Mouse (Mus musculus): Measurements from ENCODE around the gene Hspa12b. TPM values are rescaled to one million over a fixed set of nuclear protein-coding genes. Genes with fewer than 3 reads are reported as not detected.
A peak's percentile ranks its signal among the peaks of the same experiment; 100 is the strongest.

The Hspa12b gene
- polyA plus RNA-seq, 1 experiment from 2014 or later = 3.3 TPM

DNA sequence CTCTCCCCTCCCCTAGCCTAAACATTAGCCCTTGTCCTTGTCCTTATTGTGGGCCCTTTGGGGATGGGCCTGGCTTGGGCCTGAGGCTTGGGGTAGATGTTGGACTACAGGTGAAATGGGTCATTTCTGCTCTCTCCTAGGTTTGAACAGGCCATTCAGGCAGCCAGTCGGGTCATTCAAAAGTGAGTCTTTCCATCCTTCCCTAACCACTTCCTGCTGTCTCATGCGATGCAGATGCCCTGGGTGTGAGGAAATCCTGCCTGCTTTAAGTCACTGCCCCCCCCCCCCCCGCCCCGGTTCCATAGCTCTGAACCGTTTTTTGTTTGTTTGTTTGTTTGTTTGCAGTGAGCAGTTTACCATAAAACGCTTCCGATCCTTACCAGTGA, 63.9 kb downstream of the Hspa12b start:
- Histone ChIP-seq H3K4me2 (peak overlapping the region; percentile 85; the same call in 1 of the 2 replicates), H3K36me3 (ENCODE audit: control insufficient read depth, insufficient read depth, low read length) (peaks cover 16% of the 10 kb centered on the region), H3K9me3 (ENCODE audit: control insufficient read depth, low read length) (no peaks in the 10 kb centered on the region), H3K4me1 (ENCODE audit: control insufficient read depth, insufficient read depth, low read length) (peaks cover 43% of the 10 kb centered on the region), H3K27ac (ENCODE audit: low read depth, low read length) (peak overlapping the region; percentile 93), H3K27me3 (ENCODE audit: control insufficient read depth, insufficient read depth, low read length) (no peaks in the 10 kb centered on the region; the same call in 1 of the 2 replicates), H3K4me3 (ENCODE audit: low read depth, low read length) (no peak overlapping the region), H3K9ac (ENCODE audit: low read length) (peak overlapping the region; percentile 41)
- DNase-seq (ENCODE audit: low spot score, missing footprints) = no peak
- WGBS = 58% methylated on average over 7 of the region's 7 CpGs
- no peak for ATAC-seq (ENCODE audit: low FRiP score)

Other genes starting within 250 kb of the Hspa12b start
- gene 4930402H24Rik, start 220.9 kb upstream of the Hspa12b start, polyA plus RNA-seq (2014; fragmentation: Nextera tagmentation; extraction: Ambion mirVana) = 49.6 and 54.8 TPM in 2 replicates
- gene Atrn, start 220.8 kb upstream of the Hspa12b start, polyA plus RNA-seq (2014; fragmentation: Nextera tagmentation; extraction: Ambion mirVana) = 9.2 and 9.9 TPM in 2 replicates
- gene Gfra4, start 84.2 kb upstream of the Hspa12b start, polyA plus RNA-seq (2014; fragmentation: Nextera tagmentation; extraction: Ambion mirVana) = 2.1 and 3.0 TPM in 2 replicates
- gene Adam33, start 63.5 kb upstream of the Hspa12b start, polyA plus RNA-seq (2014; fragmentation: Nextera tagmentation; extraction: Ambion mirVana) = 0.64 and 0.68 TPM in 2 replicates
- 0.10 TPM in 2 replicates for gene Siglec1, start 40.5 kb upstream of the Hspa12b start, polyA plus RNA-seq (2014; fragmentation: Nextera tagmentation; extraction: Ambion mirVana)
- gene Gm11037, start 6.2 kb downstream of the Hspa12b start, polyA plus RNA-seq (2014; fragmentation: Nextera tagmentation; extraction: Ambion mirVana) = not detected in 2 replicates
- 112 and 122 TPM in 2 replicates for gene 1700037H04Rik, start 32.8 kb downstream of the Hspa12b start, polyA plus RNA-seq (2014; fragmentation: Nextera tagmentation; extraction: Ambion mirVana)
- 8.7 and 9.5 TPM in 2 replicates for gene Cenpb, start 52.8 kb downstream of the Hspa12b start, polyA plus RNA-seq (2014; fragmentation: Nextera tagmentation; extraction: Ambion mirVana)
- gene Cdc25b, start 59.7 kb downstream of the Hspa12b start, polyA plus RNA-seq (2014; fragmentation: Nextera tagmentation; extraction: Ambion mirVana) = 122 and 130 TPM in 2 replicates
- 6.3 and 7.1 TPM in 2 replicates for gene Spef1, start 60.0 kb downstream of the Hspa12b start, polyA plus RNA-seq (2014; fragmentation: Nextera tagmentation; extraction: Ambion mirVana)
- 26.6 and 29.4 TPM in 2 replicates for gene Ap5s1, start 79.8 kb downstream of the Hspa12b start, polyA plus RNA-seq (2014; fragmentation: Nextera tagmentation; extraction: Ambion mirVana)
- 11.0 and 13.3 TPM in 2 replicates for gene Mavs, start 106.8 kb downstream of the Hspa12b start, polyA plus RNA-seq (2014; fragmentation: Nextera tagmentation; extraction: Ambion mirVana)
- gene Pank2, start 135.2 kb downstream of the Hspa12b start, polyA plus RNA-seq (2014; fragmentation: Nextera tagmentation; extraction: Ambion mirVana) = 61.1 and 70.3 TPM in 2 replicates
- gene Rnf24, start 225.6 kb downstream of the Hspa12b start, polyA plus RNA-seq (2014; fragmentation: Nextera tagmentation; extraction: Ambion mirVana) = 8.5 and 9.2 TPM in 2 replicates

Measured in midbrain, embryonic 11.5 days (tissue).